In genomic region chr1:44117571-44117970, GRCm38 (mm10) we compare ENCODE assay signal across 9 mouse cellular contexts. TPM values are rescaled to one million over a fixed set of nuclear protein-coding genes. Genes with fewer than 3 reads are reported as not detected.
DNase-seq lines count a peak whose midpoint lies in the region; ATAC-seq lines count a peak whose summit lies in the region.
"Had no signal": no experiment of that assay in that cellular context is flagged by ENCODE, and none has a peak within 500 bp of the region (broad histone marks: within the 10 kb centered on the region; RNA-seq: fewer than 3 reads in every experiment).

No protein-coding gene starts in this region.

- H3K9ac ChIP-seq in lung, embryonic 15.5 days = no peak overlapping the region; the same call in 1 of the 2 replicates
- no peak overlapping the region for H3K9ac ChIP-seq in embryonic facial prominence, embryonic 15.5 days
- H3K9ac ChIP-seq in limb, embryonic 13.5 days = peak overlapping the region; percentile 82
- no peak overlapping the region for H3K9ac ChIP-seq in stomach, embryonic 16.5 days (ENCODE audit: low read length)

- H3K4me3 ChIP-seq in lung, embryonic 15.5 days = peak overlapping the region; percentile 75
- H3K4me3 ChIP-seq in embryonic facial prominence, embryonic 15.5 days (replicated peaks) = peak overlapping the region; percentile 84
- peak overlapping the region; percentile 76 for H3K4me3 ChIP-seq in limb, embryonic 13.5 days
- no peak overlapping the region; the same call in 1 of the 2 replicates for H3K4me3 ChIP-seq in stomach, embryonic 16.5 days (replicated peaks; ENCODE audit: low read length)

- ATAC-seq in lung, embryonic 15.5 days (ENCODE audit: borderline replicate concordance, extremely low read depth, low FRiP score, low TSS enrichment) = no peak
- no peak for ATAC-seq in embryonic facial prominence, embryonic 15.5 days (ENCODE audit: insufficient number of reproducible peaks, low FRiP score, low TSS enrichment, low read depth)
- ATAC-seq in limb, embryonic 13.5 days (ENCODE audit: low FRiP score, low read depth) = no peak
- ATAC-seq in stomach, embryonic 16.5 days (ENCODE audit: insufficient read depth, low FRiP score) = no peak

- H3K36me3 ChIP-seq in lung, embryonic 15.5 days = peaks cover 23% of the 10 kb centered on the region
- H3K36me3 ChIP-seq in embryonic facial prominence, embryonic 15.5 days = peaks cover 23% of the 10 kb centered on the region
- H3K36me3 ChIP-seq in limb, embryonic 13.5 days = peaks cover 32% of the 10 kb centered on the region
- peaks cover 14% of the 10 kb centered on the region; the same call in 1 of the 2 replicates for H3K36me3 ChIP-seq in stomach, embryonic 16.5 days (ENCODE audit: control insufficient read depth, insufficient read depth, low read length)

- H3K4me2 ChIP-seq in lung, embryonic 15.5 days = peak overlapping the region; percentile 90
- H3K4me2 ChIP-seq in embryonic facial prominence, embryonic 15.5 days (replicated peaks) = peak overlapping the region; percentile 87
- peak overlapping the region; percentile 79 for H3K4me2 ChIP-seq in limb, embryonic 13.5 days (replicated peaks)
- peak overlapping the region; percentile 84 for H3K4me2 ChIP-seq in stomach, embryonic 16.5 days (ENCODE audit: low read depth, low read length)

- no peaks in the 10 kb centered on the region for H3K9me3 ChIP-seq in lung, embryonic 15.5 days
- no peaks in the 10 kb centered on the region for H3K9me3 ChIP-seq in embryonic facial prominence, embryonic 15.5 days (replicated peaks)
- H3K9me3 ChIP-seq in limb, embryonic 13.5 days = no peaks in the 10 kb centered on the region
- no peaks in the 10 kb centered on the region for H3K9me3 ChIP-seq in stomach, embryonic 16.5 days (replicated peaks; ENCODE audit: control insufficient read depth, low read length)

- no peaks in the 10 kb centered on the region for H3K27me3 ChIP-seq in lung, embryonic 15.5 days
- H3K27me3 ChIP-seq in embryonic facial prominence, embryonic 15.5 days = no peaks in the 10 kb centered on the region
- H3K27me3 ChIP-seq in limb, embryonic 13.5 days = no peaks in the 10 kb centered on the region
- no peaks in the 10 kb centered on the region for H3K27me3 ChIP-seq in stomach, embryonic 16.5 days (ENCODE audit: control insufficient read depth, insufficient read depth, low read length)

- DNase-seq in lung, postnatal 10 days = no peak
- no peak for DNase-seq in adrenal gland, postnatal 4 days (ENCODE audit: low spot score in 2 of 2)
- no peak for DNase-seq in left cerebral cortex, adult 11 months (ENCODE audit: low spot score)
- DNase-seq: retina, postnatal 1 day had no signal

- peaks cover 11% of the 10 kb centered on the region for H3K4me1 ChIP-seq in lung, embryonic 15.5 days
- H3K4me1 ChIP-seq in embryonic facial prominence, embryonic 15.5 days = peaks cover 6% of the 10 kb centered on the region; the same call in 1 of the 2 replicates
- H3K4me1 ChIP-seq in limb, embryonic 13.5 days = peaks cover 18% of the 10 kb centered on the region
- peaks cover 6% of the 10 kb centered on the region for H3K4me1 ChIP-seq in stomach, embryonic 16.5 days (ENCODE audit: control insufficient read depth, insufficient read depth, low read length)

- H3K27ac ChIP-seq in lung, embryonic 15.5 days = no peak overlapping the region
- H3K27ac ChIP-seq in embryonic facial prominence, embryonic 15.5 days (replicated peaks) = no peak overlapping the region
- no peak overlapping the region for H3K27ac ChIP-seq in limb, embryonic 13.5 days
- H3K27ac ChIP-seq in stomach, embryonic 16.5 days (ENCODE audit: low read length) = no peak overlapping the region

RNA-seq across cellular contexts. Expression of gene Kdelc1, which starts 1.0 kb away (rescaled TPM):
- 60.7 and 62.1 TPM in 2 replicates for polyA plus RNA-seq in lung, embryonic 15.5 days (2015; fragmentation: Nextera tagmentation; extraction: Ambion mirVana)
- 62.4 and 63.4 TPM in 2 replicates for polyA plus RNA-seq in embryonic facial prominence, embryonic 15.5 days (2015; fragmentation: Nextera tagmentation; extraction: Ambion mirVana)
- polyA plus RNA-seq in limb, embryonic 13.5 days (2015; fragmentation: Nextera tagmentation; extraction: Ambion mirVana) = 81.0 and 82.0 TPM in 2 replicates
- polyA plus RNA-seq in stomach, embryonic 16.5 days (2015; fragmentation: Nextera tagmentation; extraction: Ambion mirVana) = 51.8 and 52.1 TPM in 2 replicates
- 10 to 100 TPM; 28.9 to 31.6 TPM for total RNA-seq in adrenal gland, postnatal 4 days (2021)

RNA-seq across cellular contexts. Expression of gene Bivm, which starts 1.2 kb away (rescaled TPM):
- 18.9 and 19.2 TPM in 2 replicates for polyA plus RNA-seq in lung, embryonic 15.5 days (2015; fragmentation: Nextera tagmentation; extraction: Ambion mirVana)
- 17.2 and 18.0 TPM in 2 replicates for polyA plus RNA-seq in embryonic facial prominence, embryonic 15.5 days (2015; fragmentation: Nextera tagmentation; extraction: Ambion mirVana)
- 20.8 and 22.8 TPM in 2 replicates for polyA plus RNA-seq in limb, embryonic 13.5 days (2015; fragmentation: Nextera tagmentation; extraction: Ambion mirVana)
- polyA plus RNA-seq in stomach, embryonic 16.5 days (2015; fragmentation: Nextera tagmentation; extraction: Ambion mirVana) = 17.6 TPM in 2 replicates
- 10 to 100 TPM; 21.1 to 25.2 TPM for total RNA-seq in adrenal gland, postnatal 4 days (2021)

RNA-seq across cellular contexts. Expression of gene Tex30, which starts 15.3 kb away (rescaled TPM):
- 86.8 and 89.0 TPM in 2 replicates for polyA plus RNA-seq in lung, embryonic 15.5 days (2015; fragmentation: Nextera tagmentation; extraction: Ambion mirVana)
- 59.3 and 66.1 TPM in 2 replicates for polyA plus RNA-seq in embryonic facial prominence, embryonic 15.5 days (2015; fragmentation: Nextera tagmentation; extraction: Ambion mirVana)
- polyA plus RNA-seq in limb, embryonic 13.5 days (2015; fragmentation: Nextera tagmentation; extraction: Ambion mirVana) = 76.5 and 83.3 TPM in 2 replicates
- polyA plus RNA-seq in stomach, embryonic 16.5 days (2015; fragmentation: Nextera tagmentation; extraction: Ambion mirVana) = 62.7 and 66.0 TPM in 2 replicates
- total RNA-seq in adrenal gland, postnatal 4 days (2021) = 10 to 100 TPM; 13.3 to 15.9 TPM

RNA-seq across cellular contexts. Expression of gene Ercc5, which starts 30.0 kb away (rescaled TPM):
- polyA plus RNA-seq in lung, embryonic 15.5 days (2015; fragmentation: Nextera tagmentation; extraction: Ambion mirVana) = 21.6 and 24.0 TPM in 2 replicates
- 23.5 and 25.5 TPM in 2 replicates for polyA plus RNA-seq in embryonic facial prominence, embryonic 15.5 days (2015; fragmentation: Nextera tagmentation; extraction: Ambion mirVana)
- polyA plus RNA-seq in limb, embryonic 13.5 days (2015; fragmentation: Nextera tagmentation; extraction: Ambion mirVana) = 26.9 and 28.3 TPM in 2 replicates
- 18.9 and 19.2 TPM in 2 replicates for polyA plus RNA-seq in stomach, embryonic 16.5 days (2015; fragmentation: Nextera tagmentation; extraction: Ambion mirVana)
- 10 to 100 TPM; 24.3 to 29.5 TPM for total RNA-seq in adrenal gland, postnatal 4 days (2021)

RNA-seq across cellular contexts. Expression of gene Gm8251, which starts 55.8 kb away (rescaled TPM):
- 0.14 and 0.15 TPM in 2 replicates for polyA plus RNA-seq in lung, embryonic 15.5 days (2015; fragmentation: Nextera tagmentation; extraction: Ambion mirVana)
- polyA plus RNA-seq in embryonic facial prominence, embryonic 15.5 days (2015; fragmentation: Nextera tagmentation; extraction: Ambion mirVana) = 0.04 and 0.05 TPM in 2 replicates
- polyA plus RNA-seq in limb, embryonic 13.5 days (2015; fragmentation: Nextera tagmentation; extraction: Ambion mirVana) = 0.10 and 0.13 TPM in 2 replicates
- polyA plus RNA-seq in stomach, embryonic 16.5 days (2015; fragmentation: Nextera tagmentation; extraction: Ambion mirVana) = 0.05 and 0.09 TPM in 2 replicates
- not detected for total RNA-seq in adrenal gland, postnatal 4 days (2021)
- polyA plus RNA-seq: large intestine, adult 2 months had no signal
